ENCODE assay signal across 13 mouse cellular contexts in the genomic region with DNA sequence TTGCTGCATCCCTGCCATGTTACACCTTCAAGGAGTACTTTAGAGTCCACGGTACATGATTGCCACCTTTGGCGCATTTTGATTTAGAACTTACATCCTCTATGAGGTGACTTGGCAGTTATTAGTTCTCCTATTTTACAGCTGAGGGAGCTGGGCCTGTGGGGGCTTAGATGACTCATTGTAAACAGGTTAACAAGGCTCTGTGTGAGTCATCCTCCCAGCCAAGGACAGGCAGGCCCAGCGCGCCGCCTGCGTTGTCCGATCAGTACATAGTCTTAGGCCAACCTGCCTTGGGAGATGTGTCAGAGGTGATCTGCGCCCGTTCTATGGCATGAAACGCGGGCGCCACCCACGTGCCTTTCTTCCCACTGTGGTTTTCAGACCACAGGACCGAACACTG.
DNase-seq lines count a peak whose midpoint lies in the region; ATAC-seq lines count a peak whose summit lies in the region.
"Had no signal": no experiment of that assay in that cellular context is flagged by ENCODE, and none has a peak within 500 bp of the region (broad histone marks: within the 10 kb centered on the region; RNA-seq: fewer than 3 reads in every experiment).

No protein-coding gene starts in this region.

- peak; percentile 85 to 91 for DNase-seq in adrenal gland, adult (ENCODE audit: inconsistent age in 2 of 2, low spot score in 1 of 2)
- DNase-seq in adrenal gland, postnatal 4 days (ENCODE audit: low spot score in 2 of 2): no peak
- DNase-seq in adrenal gland, postnatal 25 days: peak; percentile 65
- no peak for DNase-seq in thymus, postnatal 4 days
- DNase-seq in layer of hippocampus, adult 9-10 months (ENCODE audit: low spot score): no peak
- DNase-seq in heart, adult 11 months: no peak
- DNase-seq: cerebellum, adult 11 months; gastrocnemius, adult 2 months; kidney, postnatal 36 days; liver, postnatal 0 days; right cerebral cortex, postnatal 25 days had no signal

- ATAC-seq in CD4-positive, CD25-positive, alpha-beta regulatory T cell, adult 4 months: peak; percentile 22
- ATAC-seq in megakaryocyte progenitor cell, adult 5-6 weeks (replicated peaks; ENCODE audit: poor library complexity): peak; percentile 85
- ATAC-seq: liver, postnatal 0 days had no signal

Comparison
In these comparisons a context has a peak if more than half of its experiments do, and no peak if none do; other contexts are left out.
1. DNase-seq: peak in adrenal gland, adult (2 of 2) and adrenal gland, postnatal 25 days (single experiment); none in adrenal gland, postnatal 4 days (0 of 2), thymus, postnatal 4 days (single experiment), layer of hippocampus, adult 9-10 months (single experiment) and heart, adult 11 months (single experiment).